Mouse (Mus musculus) urinary bladder, postnatal 36 days (tissue): Measurements from ENCODE around the gene Polr3gl.
A peak's percentile ranks its signal among the peaks of the same experiment; 100 is the strongest.
"Not testable (repeated sequence)": the region's sequence is repeated elsewhere in the genome, so short reads cannot be mapped to it uniquely, and the experiment has no call there.

ENCODE experiments used
- DNase-seq, 2 experiments: peaks; one replicate each; pipeline ENCODE4 v3.0.0; 2022; ENCODE audit warnings: low spot score in 2 of 2, mixed read lengths in 1 of 2

Polr3gl gene

DNA sequence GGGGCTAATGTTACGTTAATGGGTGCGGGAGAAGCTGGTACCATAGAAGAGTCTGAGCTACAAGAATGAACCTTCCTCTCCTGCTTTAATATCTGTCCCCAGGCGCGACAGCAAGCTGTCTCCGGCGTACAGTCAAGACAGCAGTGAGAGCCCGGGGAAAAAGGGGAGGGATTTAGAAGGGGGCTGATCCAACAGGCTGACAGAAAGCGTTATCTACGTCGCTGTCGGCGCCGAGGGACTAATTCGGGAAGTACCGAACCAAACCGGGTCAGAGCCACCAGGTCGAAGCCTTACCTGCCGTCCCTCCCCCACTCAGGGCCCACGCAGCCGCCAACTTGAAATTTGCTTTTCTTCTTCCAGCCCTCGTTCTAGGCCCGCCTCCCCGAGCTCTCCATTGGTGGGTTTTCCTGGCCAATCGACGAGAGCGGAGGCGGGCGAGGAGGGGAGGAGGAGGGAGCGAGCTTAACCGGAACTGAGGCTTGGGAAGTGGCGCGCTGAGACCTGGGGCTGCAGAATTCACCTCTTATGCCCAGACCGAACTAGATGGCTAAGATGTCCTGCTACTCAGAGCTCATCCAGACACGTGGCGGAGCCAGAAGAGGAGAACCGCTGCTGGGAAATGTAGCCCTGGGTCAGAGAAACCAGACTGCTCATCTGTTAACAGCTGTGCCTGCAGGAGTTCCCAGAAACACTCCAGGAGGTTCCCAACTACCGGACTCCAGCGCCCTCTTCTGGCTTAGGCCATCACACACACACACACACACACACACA is at the start of gene Polr3gl:
Polr3gl (minus strand) TSS at position 392 of the 771 bp plus-strand sequence.
- DNase-seq = peak; percentile 92 to 94

GRCm38 (mm10) chr3:96639219-96639618 is 45.2 kb upstream of the Polr3gl start:
- peak in 1 of 2 experiments; percentile 49 for DNase-seq

DNA sequence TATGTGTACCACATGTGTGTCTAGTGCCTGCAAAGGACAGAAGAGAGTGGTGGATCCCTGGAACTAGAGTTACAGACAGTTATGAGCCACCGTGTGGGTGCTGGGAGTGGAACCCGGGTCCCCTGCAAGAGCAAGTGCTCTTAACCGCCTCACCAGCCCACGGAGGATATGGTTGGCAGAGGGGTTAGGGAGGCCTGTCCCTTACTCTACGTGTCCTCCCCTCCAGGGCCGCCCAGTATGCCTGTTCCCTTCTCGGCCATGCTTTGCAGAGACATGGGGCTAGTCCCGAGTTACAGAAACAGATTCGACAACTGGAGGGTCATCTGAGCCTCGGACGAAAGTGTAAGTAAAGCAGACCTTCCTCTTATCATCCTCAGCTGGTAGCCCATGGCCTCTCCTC is 42.5 kb upstream of the Polr3gl start:
- no peak for DNase-seq

DNA sequence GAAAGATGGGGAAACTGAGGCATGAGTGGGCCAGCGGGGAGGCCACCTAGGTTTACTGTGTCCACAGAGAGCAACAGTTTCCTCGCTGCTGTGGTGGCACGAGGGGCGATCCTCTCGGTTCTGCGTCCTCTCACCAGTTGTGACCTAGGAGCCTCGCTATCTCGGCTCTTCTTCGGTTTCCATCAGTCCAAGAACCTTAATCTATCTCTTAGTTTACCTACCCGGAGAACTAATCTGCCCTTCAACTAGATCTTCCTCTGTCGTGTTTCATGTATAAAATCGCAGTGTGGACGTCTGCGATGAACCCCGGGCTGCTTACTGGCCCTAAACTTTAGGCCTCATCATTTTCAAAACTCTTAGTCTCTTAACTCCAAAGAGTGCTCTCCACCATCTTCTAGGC is 41.9 kb upstream of the Polr3gl start:
- DNase-seq = no peak

DNA sequence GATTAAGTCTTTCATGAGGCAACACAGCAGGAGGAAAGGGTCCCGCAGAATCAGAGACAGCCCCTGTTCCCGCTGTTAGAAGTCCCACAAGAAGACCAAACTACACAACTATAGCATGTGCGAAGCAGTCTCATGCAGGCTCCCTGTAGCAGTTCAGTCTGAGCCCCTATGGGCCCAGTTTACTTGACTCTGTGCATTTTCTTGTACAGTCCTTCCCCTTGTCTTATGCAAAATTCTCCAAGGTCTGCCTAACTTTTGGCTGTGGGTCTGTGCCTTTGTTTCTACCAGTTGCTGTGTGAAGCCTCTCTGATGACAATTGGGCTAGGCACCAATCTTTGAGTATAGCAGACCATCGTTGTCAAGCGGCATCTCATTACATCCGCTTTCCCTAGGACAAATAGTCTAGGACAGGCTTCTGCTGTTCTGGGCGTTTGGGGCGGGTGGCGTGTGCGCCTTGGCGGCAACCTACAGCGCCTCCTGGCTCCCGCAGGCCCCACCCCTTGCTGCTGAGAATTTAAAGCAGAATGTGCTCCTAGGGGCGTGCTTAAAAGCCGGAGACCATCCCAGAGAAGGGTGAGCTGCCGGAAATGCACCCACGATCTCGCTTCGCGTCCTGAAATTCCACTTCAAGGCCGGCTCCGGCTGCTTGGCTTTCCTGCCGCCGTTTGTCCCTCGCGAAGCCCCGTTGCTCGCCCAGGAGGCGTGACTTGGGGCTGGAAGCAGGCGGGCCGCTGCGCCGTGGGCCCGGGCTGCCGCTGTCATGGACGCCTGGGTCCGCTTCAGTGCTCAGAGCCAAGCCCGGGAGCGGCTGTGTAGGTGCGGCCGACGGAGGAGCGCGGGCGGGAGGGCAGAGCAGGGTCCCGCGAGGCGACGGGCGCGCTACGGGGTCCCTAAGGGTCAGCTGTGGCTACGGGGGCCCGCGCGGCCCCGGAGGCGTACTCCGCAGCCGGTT is 41.2 kb upstream of the Polr3gl start, which contains the start of the genes Pex11b and Gm42957:
Pex11b (plus strand) TSS at position 449 of the 952 bp plus-strand sequence.
Gm42957 (plus strand) TSS at position 547 of the 952 bp plus-strand sequence.
- DNase-seq = peak; percentile 87 to 89

GRCm38 (mm10) chr3:96634015-96634414 is 40.0 kb upstream of the Polr3gl start:
- no peak for DNase-seq

GRCm38 (mm10) chr3:96632058-96632457 is 38.1 kb upstream of the Polr3gl start:
- DNase-seq = no peak

GRCm38 (mm10) chr3:96629729-96630600 is 36.0 kb upstream of the Polr3gl start, which contains the start of gene Rbm8a:
Gene Rbm8a (plus strand): TSS chr3:96629933.
- peak; percentile 94 to 95 for DNase-seq

GRCm38 (mm10) chr3:96623201-96623600 is 29.2 kb upstream of the Polr3gl start:
- DNase-seq = no peak

DNA sequence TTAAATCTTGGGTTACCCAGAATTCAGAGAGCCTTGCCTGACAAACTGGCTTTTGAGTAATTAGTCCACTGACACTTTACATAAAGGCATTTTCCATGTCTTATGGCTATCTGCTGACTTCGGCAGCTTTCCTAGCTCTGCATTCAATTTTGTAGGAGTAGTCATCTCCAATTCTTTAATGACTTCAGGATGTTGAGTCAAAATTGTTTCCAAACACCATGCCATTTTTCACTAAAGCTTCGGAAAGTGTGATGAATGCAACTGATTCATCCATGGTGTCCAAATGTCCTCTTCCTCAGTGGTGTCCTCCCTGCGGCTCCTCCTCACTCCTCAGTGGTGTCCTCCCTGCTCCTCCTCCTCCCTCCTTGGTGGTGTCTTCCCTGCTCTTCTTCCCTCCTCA is 24.0 kb upstream of the Polr3gl start:
- no peak for DNase-seq

DNA sequence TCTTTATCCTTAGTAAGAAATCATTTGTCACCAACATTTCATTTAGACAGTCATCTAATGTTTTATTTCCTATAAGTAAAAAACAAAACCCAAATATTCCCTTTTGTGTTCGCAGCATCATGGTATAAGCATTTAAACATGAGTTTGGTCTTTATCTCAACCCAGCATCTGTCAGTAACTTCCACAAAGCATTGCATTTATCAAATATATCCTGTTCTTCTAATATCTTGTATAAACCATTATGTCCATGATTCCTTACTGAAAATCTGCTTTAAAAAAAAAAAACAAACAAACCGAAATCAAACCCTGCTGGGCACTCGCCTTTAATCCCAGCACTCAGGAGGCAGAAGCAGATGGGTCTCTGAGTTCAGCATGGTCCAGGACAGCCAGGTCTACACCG is 12.6 kb upstream of the Polr3gl start:
- no peak for DNase-seq

GRCm38 (mm10) chr3:96606007-96606406 is 12.0 kb upstream of the Polr3gl start:
- DNase-seq = not testable (repeated sequence)

DNA sequence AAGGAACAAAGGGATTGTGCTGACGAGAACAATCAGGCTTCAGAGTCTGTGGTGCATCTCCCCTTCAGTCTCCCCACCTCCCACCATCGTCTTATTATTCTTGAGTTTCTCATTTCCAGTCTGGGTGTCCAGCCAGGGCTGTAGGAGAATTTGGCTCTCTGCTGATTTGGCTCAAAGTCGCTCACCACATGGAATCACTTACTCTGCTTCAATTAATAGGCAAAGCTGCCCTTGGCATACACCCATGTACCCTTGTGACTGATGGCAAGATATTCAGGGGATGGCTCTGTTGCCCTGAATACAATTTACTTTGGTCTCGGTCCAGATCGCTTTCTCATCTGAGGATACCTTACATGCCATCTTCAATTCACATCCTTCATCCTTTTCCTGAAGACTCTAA is 9.3 kb upstream of the Polr3gl start:
- no peak for DNase-seq

- no peak for DNase-seq
Observed at GRCm38 (mm10) chr3:96602704-96603084, 8.7 kb upstream of the Polr3gl start.

DNA sequence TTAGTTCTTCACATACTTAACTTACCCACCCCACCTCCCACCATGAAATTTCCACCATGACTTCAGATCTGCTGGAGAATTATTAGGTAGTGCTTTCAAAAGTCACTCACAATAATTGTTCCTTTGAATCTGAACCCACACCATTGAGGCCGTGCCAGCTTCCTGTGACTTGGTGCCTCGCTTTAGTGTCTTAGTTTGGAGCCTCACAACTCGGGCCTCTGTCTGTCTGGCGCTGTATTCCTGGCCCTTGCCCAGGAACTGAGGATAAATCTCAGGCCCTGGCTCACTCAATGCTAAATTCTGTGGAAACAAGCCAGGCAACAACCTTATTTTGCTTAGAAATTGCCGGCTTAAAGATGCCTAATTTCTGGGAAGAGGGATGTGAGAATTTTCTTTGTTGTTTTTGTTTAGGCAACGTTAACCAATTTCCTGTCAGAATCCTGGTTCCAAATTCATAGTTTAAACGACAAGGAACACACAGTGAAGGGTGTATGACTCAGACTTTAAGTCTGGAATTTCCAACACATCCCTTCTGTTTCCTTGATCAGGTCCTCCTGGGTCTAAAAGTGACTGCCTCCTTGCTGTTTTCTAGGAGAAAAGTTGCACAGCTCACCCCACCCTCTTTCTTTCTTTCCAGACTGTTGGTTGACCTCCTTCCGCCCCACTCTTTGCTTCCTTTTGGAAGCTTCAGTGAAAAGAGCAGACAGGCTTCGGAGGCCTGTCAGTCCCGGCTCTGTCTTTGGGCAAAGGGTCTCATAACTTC is 8.1 kb upstream of the Polr3gl start:
- DNase-seq = no peak

- peak; percentile 42 to 72 for DNase-seq
Observed at GRCm38 (mm10) chr3:96601251-96601787, 7.3 kb upstream of the Polr3gl start.

- DNase-seq = peak; percentile 85 to 92
Observed at GRCm38 (mm10) chr3:96600639-96601250, 6.8 kb upstream of the Polr3gl start, which contains the start of gene Lix1l. Gene Lix1l (plus strand): TSS chr3:96601149.

DNA sequence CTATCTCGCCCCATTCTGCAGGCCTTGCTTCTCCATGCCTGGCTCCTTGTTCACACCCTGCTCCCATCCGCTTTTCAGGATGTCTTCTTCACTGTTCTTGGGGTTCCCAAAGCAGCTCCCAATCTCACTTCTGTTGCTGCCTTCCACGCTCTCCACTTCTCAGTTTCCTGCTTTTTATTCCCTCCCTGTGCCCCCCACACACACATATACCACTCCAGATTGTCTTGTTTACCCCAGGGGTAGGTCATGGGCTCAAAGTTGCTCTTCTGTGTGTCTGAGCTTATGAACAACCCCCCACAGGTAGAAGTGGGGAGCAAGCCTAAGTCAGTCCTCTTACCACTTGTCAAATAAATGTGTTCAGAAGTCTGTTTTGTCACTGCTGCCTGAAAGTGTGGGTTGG is 5.4 kb upstream of the Polr3gl start:
- no peak for DNase-seq

GRCm38 (mm10) chr3:96599069-96599393 is 5.0 kb upstream of the Polr3gl start:
- no peak for DNase-seq
